Mouse (Mus musculus) C2C12 (cell line): Measurements from ENCODE around the gene Anxa3.

Experiments
- CEBPB ChIP-seq: IDR thresholded peaks from one replicate; pipeline ENCODE4 v1.6.1; 2011; ENCODE audit warnings: low read depth, mild to moderate bottlenecking, control low read depth, moderate library complexity
- CTCF ChIP-seq: IDR thresholded peaks from one replicate; pipeline ENCODE4 v1.5.1; 2011; ENCODE audit not compliant: control insufficient read depth, insufficient read depth, insufficient read length
- MAX ChIP-seq: IDR thresholded peaks from one replicate; pipeline ENCODE4 v1.6.1; 2011; ENCODE audit warnings: mild to moderate bottlenecking, control low read depth
- MYOD1 ChIP-seq: IDR thresholded peaks from one replicate; pipeline ENCODE4 v1.6.1; 2011; ENCODE audit warnings: low read depth; ENCODE audit not compliant: control insufficient read depth, insufficient read length
- MYOG ChIP-seq: IDR thresholded peaks from one replicate; pipeline ENCODE4 v1.6.1; 2011; ENCODE audit not compliant: control insufficient read depth, insufficient read length; ENCODE audit errors: extremely low read depth
- USF1 ChIP-seq: IDR thresholded peaks from one replicate; pipeline ENCODE4 v1.6.1; 2011; ENCODE audit warnings: low read depth, mild to moderate bottlenecking, control low read depth, moderate library complexity

DNA sequence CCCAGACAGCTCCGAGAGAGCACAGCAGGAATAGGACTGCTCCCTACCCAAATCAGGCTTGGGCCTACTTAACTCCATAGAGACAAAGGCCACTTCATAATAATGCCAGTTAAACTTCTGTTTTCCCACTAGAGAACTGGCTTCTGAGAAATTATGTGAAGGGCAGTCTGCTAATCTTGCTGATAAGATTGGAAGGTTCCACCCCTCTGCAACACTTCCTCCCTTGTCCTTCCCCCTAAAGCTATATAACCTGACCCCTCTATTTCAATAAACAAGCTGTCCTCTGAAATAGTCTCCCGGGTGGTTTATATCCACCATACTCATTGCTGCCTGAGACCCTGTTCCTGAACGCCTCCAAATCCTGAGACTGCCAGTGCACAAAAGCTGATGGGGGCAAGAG is 56.1 kb downstream of the Anxa3 start:
- no peak for TF ChIP-seq CTCF
- TF ChIP-seq CEBPB, result no peak
- no peak for TF ChIP-seq MYOG
- no peak for TF ChIP-seq USF1
- TF ChIP-seq MAX, result no peak
- no peak for TF ChIP-seq MYOD1
